Mouse (Mus musculus): Measurements from ENCODE around the gene Asb6. TPM values are rescaled to one million over a fixed set of nuclear protein-coding genes. Genes with fewer than 3 reads are reported as not detected.

Gene Asb6
- polyA plus RNA-seq, 1 experiment, result 97.6 TPM

GRCm38 (mm10) chr2:30852771-30853313 is 22.7 kb upstream of the Asb6 start:
- Histone ChIP-seq H3K36me3 (ENCODE audit: control insufficient read depth, insufficient read depth, low read length) (no peaks in the 10 kb centered on the region), H3K4me1 (replicated peaks; ENCODE audit: control insufficient read depth, insufficient read depth, low read length) (no peaks in the 10 kb centered on the region), H3K27me3 (ENCODE audit: control insufficient read depth, insufficient read depth, low read length) (no peaks in the 10 kb centered on the region), H3K27ac (ENCODE audit: control insufficient read depth, insufficient read depth, low read length) (no peak overlapping the region), H3K4me3 (ENCODE audit: control insufficient read depth, insufficient read depth, low read length) (no peak overlapping the region)
- WGBS, result 56% methylated on average over 20 of the region's 20 CpGs
- TF ChIP-seq CTCF (IDR thresholded peaks at IDR 0.05; ENCODE audit: borderline replicate concordance, control insufficient read depth, extremely low read depth, insufficient read depth, low read length, poor library complexity) (no peak), POLR2A (IDR thresholded peaks at IDR 0.05; ENCODE audit: control insufficient read depth, extremely low read depth, insufficient read depth, low read length, poor library complexity) (no peak)
- DNase-seq, result no peak

GRCm38 (mm10) chr2:30850581-30850980 is 20.4 kb upstream of the Asb6 start:
- WGBS, result 50% methylated on average over 6 of the region's 6 CpGs

GRCm38 (mm10) chr2:30848184-30848583 is 18.1 kb upstream of the Asb6 start:
- H3K36me3 ChIP-seq (ENCODE audit: control insufficient read depth, insufficient read depth, low read length), result no peaks in the 10 kb centered on the region
- peaks cover 12% of the 10 kb centered on the region; the same call in 1 of the 2 replicates for H3K27me3 ChIP-seq (ENCODE audit: control insufficient read depth, insufficient read depth, low read length)
- TF ChIP-seq CTCF (IDR thresholded peaks at IDR 0.05; ENCODE audit: borderline replicate concordance, control insufficient read depth, extremely low read depth, insufficient read depth, low read length, poor library complexity), result no peak
- no peak for TF ChIP-seq POLR2A (IDR thresholded peaks at IDR 0.05; ENCODE audit: control insufficient read depth, extremely low read depth, insufficient read depth, low read length, poor library complexity)
- no peak for DNase-seq
- no peak overlapping the region for H3K27ac ChIP-seq (ENCODE audit: control insufficient read depth, insufficient read depth, low read length)
- H3K4me1 ChIP-seq (replicated peaks; ENCODE audit: control insufficient read depth, insufficient read depth, low read length), result no peaks in the 10 kb centered on the region
- WGBS, result 41% methylated on average over 8 of the region's 8 CpGs
- no peak overlapping the region for H3K4me3 ChIP-seq (ENCODE audit: control insufficient read depth, insufficient read depth, low read length)

More at GRCm38 (mm10) chr2:30850581-30850980, 20.4 kb upstream of the Asb6 start:
- TF ChIP-seq CTCF (IDR thresholded peaks at IDR 0.05; ENCODE audit: borderline replicate concordance, control insufficient read depth, extremely low read depth, insufficient read depth, low read length, poor library complexity) (no peak), POLR2A (IDR thresholded peaks at IDR 0.05; ENCODE audit: control insufficient read depth, extremely low read depth, insufficient read depth, low read length, poor library complexity) (no peak)
- no peak for DNase-seq
- Histone ChIP-seq H3K27me3 (ENCODE audit: control insufficient read depth, insufficient read depth, low read length) (peaks cover 3% of the 10 kb centered on the region; the same call in 1 of the 2 replicates), H3K4me1 (replicated peaks; ENCODE audit: control insufficient read depth, insufficient read depth, low read length) (no peaks in the 10 kb centered on the region), H3K36me3 (ENCODE audit: control insufficient read depth, insufficient read depth, low read length) (no peaks in the 10 kb centered on the region), H3K27ac (ENCODE audit: control insufficient read depth, insufficient read depth, low read length) (no peak overlapping the region), H3K4me3 (ENCODE audit: control insufficient read depth, insufficient read depth, low read length) (no peak overlapping the region)

- Histone ChIP-seq H3K4me1 (replicated peaks; ENCODE audit: control insufficient read depth, insufficient read depth, low read length) (no peaks in the 10 kb centered on the region), H3K27me3 (ENCODE audit: control insufficient read depth, insufficient read depth, low read length) (peaks cover 14% of the 10 kb centered on the region; the same call in 1 of the 2 replicates), H3K4me3 (ENCODE audit: control insufficient read depth, insufficient read depth, low read length) (no peak overlapping the region), H3K36me3 (ENCODE audit: control insufficient read depth, insufficient read depth, low read length) (no peaks in the 10 kb centered on the region), H3K27ac (ENCODE audit: control insufficient read depth, insufficient read depth, low read length) (no peak overlapping the region)
- TF ChIP-seq POLR2A (IDR thresholded peaks at IDR 0.05; ENCODE audit: control insufficient read depth, extremely low read depth, insufficient read depth, low read length, poor library complexity) (no peak), CTCF (IDR thresholded peaks at IDR 0.05; ENCODE audit: borderline replicate concordance, control insufficient read depth, extremely low read depth, insufficient read depth, low read length, poor library complexity) (no peak)
- WGBS, result 54% methylated on average over 6 of the region's 6 CpGs
- DNase-seq, result no peak
These were observed 16.6 kb upstream of the Asb6 start for GRCm38 (mm10) chr2:30846723-30847122.

- 90% methylated on average over 8 of the region's 8 CpGs for WGBS
These were observed 16.1 kb upstream of the Asb6 start for GRCm38 (mm10) chr2:30846236-30846635.

GRCm38 (mm10) chr2:30845152-30846070 is 15.3 kb upstream of the Asb6 start:
- no peak for DNase-seq
- Histone ChIP-seq H3K4me3 (ENCODE audit: control insufficient read depth, insufficient read depth, low read length) (no peak overlapping the region), H3K4me1 (replicated peaks; ENCODE audit: control insufficient read depth, insufficient read depth, low read length) (no peaks in the 10 kb centered on the region), H3K27ac (ENCODE audit: control insufficient read depth, insufficient read depth, low read length) (no peak overlapping the region), H3K27me3 (ENCODE audit: control insufficient read depth, insufficient read depth, low read length) (peaks cover 14% of the 10 kb centered on the region; the same call in 1 of the 2 replicates), H3K36me3 (ENCODE audit: control insufficient read depth, insufficient read depth, low read length) (no peaks in the 10 kb centered on the region)
- 5% methylated on average over 80 of the region's 80 CpGs for WGBS
- no peak for TF ChIP-seq POLR2A (IDR thresholded peaks at IDR 0.05; ENCODE audit: control insufficient read depth, extremely low read depth, insufficient read depth, low read length, poor library complexity)
- TF ChIP-seq CTCF (IDR thresholded peaks at IDR 0.05; ENCODE audit: borderline replicate concordance, control insufficient read depth, extremely low read depth, insufficient read depth, low read length, poor library complexity), result no peak

More at GRCm38 (mm10) chr2:30846236-30846635, 16.1 kb upstream of the Asb6 start:
- Histone ChIP-seq H3K4me3 (ENCODE audit: control insufficient read depth, insufficient read depth, low read length) (no peak overlapping the region), H3K36me3 (ENCODE audit: control insufficient read depth, insufficient read depth, low read length) (no peaks in the 10 kb centered on the region), H3K27me3 (ENCODE audit: control insufficient read depth, insufficient read depth, low read length) (peaks cover 14% of the 10 kb centered on the region; the same call in 1 of the 2 replicates), H3K4me1 (replicated peaks; ENCODE audit: control insufficient read depth, insufficient read depth, low read length) (no peaks in the 10 kb centered on the region), H3K27ac (ENCODE audit: control insufficient read depth, insufficient read depth, low read length) (no peak overlapping the region)
- TF ChIP-seq CTCF (IDR thresholded peaks at IDR 0.05; ENCODE audit: borderline replicate concordance, control insufficient read depth, extremely low read depth, insufficient read depth, low read length, poor library complexity) (no peak), POLR2A (IDR thresholded peaks at IDR 0.05; ENCODE audit: control insufficient read depth, extremely low read depth, insufficient read depth, low read length, poor library complexity) (no peak)
- DNase-seq, result no peak

Data from thymus, adult 2 months (tissue).